Mouse (Mus musculus) liver, embryonic 14.5 days (tissue): ENCODE results near the gene Mpp3. TPM values are rescaled to one million over a fixed set of nuclear protein-coding genes. Genes with fewer than 3 reads are reported as not detected.

Experiments
- ATAC-seq: fragments of 200-750 bp; cut with Nextera tagmentation; 2 replicates; pipeline ENCODE4 v1.8.0; 2017; ENCODE audit warnings: moderate number of reproducible peaks, mild to moderate bottlenecking, moderate library complexity; ENCODE audit not compliant: insufficient read depth
- DNase-seq, 3 experiments: peaks; one replicate each; pipeline ENCODE4 v3.0.0-alpha.2; 2012 to 2013; ENCODE audit warnings: low read depth in 3 of 3, low spot score in 3 of 3
- H3K27ac ChIP-seq: fragments of 300-500 bp; sonication (generic); 2 replicates; pipeline ENCODE4 v1.5.1; 2014; ENCODE audit warnings: moderate library complexity, mild to moderate bottlenecking, control low read depth, inconsistent platforms
- H3K27me3 ChIP-seq: fragments of 300-500 bp; sonication (generic); 2 replicates; pipeline ENCODE4 v1.6.1; 2014; ENCODE audit warnings: mild to moderate bottlenecking, low read length, moderate library complexity; ENCODE audit not compliant: control insufficient read depth, insufficient read depth
- H3K36me3 ChIP-seq: fragments of 300-500 bp; sonication (generic); replicated peaks from 2 replicates; pipeline ENCODE4 v1.6.1; 2014; ENCODE audit warnings: low read depth; ENCODE audit not compliant: control insufficient read depth, insufficient read depth
- H3K4me1 ChIP-seq, 2 experiments: fragments of 200-500 bp in 1 of 2; fragments of 300-500 bp in 1 of 2; sonication (generic) in 1 of 2; replicated peaks; 2 replicates each; pipeline ENCODE4 v1.6.1; 2012 to 2014; ENCODE audit warnings: antibody characterized with exemption in 1 of 2, inconsistent platforms in 1 of 2, low read length in 1 of 2; ENCODE audit not compliant: control insufficient read depth in 2 of 2, insufficient read depth in 2 of 2
- H3K4me2 ChIP-seq: fragments of 300-500 bp; sonication (generic); 2 replicates; pipeline ENCODE4 v1.6.1; 2014; ENCODE audit warnings: low read depth, mild to moderate bottlenecking, control low read depth, moderate library complexity
- H3K4me3 ChIP-seq, 2 experiments: fragments of 200-500 bp in 1 of 2; fragments of 300-500 bp in 1 of 2; sonication (generic) in 1 of 2; 2 replicates each; pipeline ENCODE4 v1.5.1; 2012 to 2014; ENCODE audit warnings: low read depth in 2 of 2, low read length in 2 of 2, mild to moderate bottlenecking in 2 of 2, control low read depth in 1 of 2, inconsistent platforms in 1 of 2, moderate library complexity in 1 of 2; ENCODE audit not compliant: insufficient read depth in 1 of 2
- H3K9ac ChIP-seq: fragments of 300-500 bp; sonication (generic); replicated peaks from 2 replicates; pipeline ENCODE4 v1.6.1; 2014; ENCODE audit warnings: mild to moderate bottlenecking, control low read depth, moderate library complexity
- H3K9me3 ChIP-seq: fragments of 300-500 bp; sonication (generic); 2 replicates; pipeline ENCODE4 v1.6.1; 2016; ENCODE audit warnings: low read length, mixed read lengths; ENCODE audit not compliant: control insufficient read depth
- CTCF ChIP-seq: IDR thresholded peaks from 2 replicates; pipeline ENCODE4 v1.5.1; 2016; ENCODE audit warnings: antibody characterized with exemption, low read depth, control low read depth
- EP300 ChIP-seq: IDR thresholded peaks from 2 replicates; pipeline ENCODE4 v1.6.1; 2016; ENCODE audit warnings: antibody characterized with exemption, low read depth
- WGBS: fragments of 180-500 bp; shearing (Covaris S2); extraction: QIAGEN DNeasy Blood & Tissue Kit; methylation state at CpG from one replicate; pipeline ENCODE4 v1.1.7; 2014; ENCODE audit not compliant: insufficient replicate concordance; 5-methylcytosine and 5-hydroxymethylcytosine counted together
- polyA plus RNA-seq, 2 experiments: library from polyadenylated mRNA; depleted of rRNA in 1 of 2; stranded (reverse) in 1 of 2; unstranded in 1 of 2; fragments of >200 nt; fragmentation: Nextera tagmentation in 1 of 2; extraction: Ambion mirVana in 1 of 2; gene quantifications; 2 replicates each; pipeline versions ENCODE4 v1.2.1 to v1.2.3; 2012 to 2014

The Mpp3 gene
- polyA plus RNA-seq, 2 experiments, result 0.21 TPM; not detected in 1

DNA sequence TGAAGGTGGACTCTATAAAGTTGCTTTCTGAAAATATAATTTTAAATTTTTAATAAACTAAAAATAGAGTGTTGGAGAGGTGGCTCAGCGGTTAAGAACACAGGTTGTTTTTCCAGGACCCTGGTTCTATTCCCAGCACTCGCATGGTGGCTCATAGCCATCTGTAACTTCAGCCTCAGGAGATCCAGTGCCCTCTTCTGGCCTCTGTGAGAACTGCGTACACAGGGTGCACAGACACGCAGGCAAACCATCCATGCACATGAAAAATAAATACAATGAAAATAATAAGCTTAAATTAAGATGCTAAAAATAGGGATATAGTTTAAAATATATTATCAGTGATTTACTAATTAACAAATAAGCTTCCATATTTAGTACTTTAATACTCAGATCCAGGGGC lies 12.4 kb upstream of the Mpp3 start:
- ATAC-seq, result no peak
- Histone ChIP-seq H3K27ac (no peak overlapping the region), H3K4me3 (no peak overlapping the region), H3K9me3 (no peaks in the 10 kb centered on the region), H3K9ac (no peak overlapping the region), H3K4me1 (no peaks in the 10 kb centered on the region), H3K36me3 (no peaks in the 10 kb centered on the region), H3K4me2 (no peak overlapping the region), H3K27me3 (no peaks in the 10 kb centered on the region; the same call in 1 of the 2 replicates)
- WGBS, result 61% methylated on average over 4 of the region's 4 CpGs
- peak; percentile 30; the same call in 1 of the 2 replicates for TF ChIP-seq CTCF
- TF ChIP-seq EP300, result no peak
- no peak for DNase-seq

DNA sequence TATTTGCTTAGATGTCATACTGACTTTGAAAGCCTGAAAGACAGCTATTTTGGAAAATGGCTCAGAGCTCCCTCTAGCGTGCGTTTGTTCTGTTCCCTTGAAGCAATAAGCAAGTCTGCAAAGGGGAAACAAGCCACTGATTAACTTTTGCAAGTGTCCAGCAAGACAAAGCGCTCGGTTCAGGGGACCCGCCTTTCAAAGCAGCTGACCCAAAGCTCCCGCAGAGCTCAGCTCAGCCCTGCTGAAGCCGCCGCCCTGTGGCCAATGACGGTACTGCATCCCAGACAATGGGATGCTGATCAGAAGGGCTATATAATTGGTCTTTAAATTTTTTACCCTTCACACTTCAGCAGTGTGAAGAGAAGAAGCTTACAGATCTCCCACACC lies 11.9 kb upstream of the Mpp3 start:
- Histone ChIP-seq H3K4me1 (no peaks in the 10 kb centered on the region), H3K4me2 (no peak overlapping the region), H3K9ac (no peak overlapping the region), H3K27me3 (no peaks in the 10 kb centered on the region; the same call in 1 of the 2 replicates), H3K27ac (no peak overlapping the region), H3K4me3 (no peak overlapping the region), H3K36me3 (no peaks in the 10 kb centered on the region), H3K9me3 (no peaks in the 10 kb centered on the region)
- WGBS, result under 1% methylated on average over 9 of the region's 9 CpGs
- ATAC-seq, result peak; percentile 43; the same call in 1 of the 2 replicates
- peak; percentile 55 to 60 (median 55) for DNase-seq
- TF ChIP-seq EP300, result no peak
- TF ChIP-seq CTCF, result peak; percentile 96

DNA sequence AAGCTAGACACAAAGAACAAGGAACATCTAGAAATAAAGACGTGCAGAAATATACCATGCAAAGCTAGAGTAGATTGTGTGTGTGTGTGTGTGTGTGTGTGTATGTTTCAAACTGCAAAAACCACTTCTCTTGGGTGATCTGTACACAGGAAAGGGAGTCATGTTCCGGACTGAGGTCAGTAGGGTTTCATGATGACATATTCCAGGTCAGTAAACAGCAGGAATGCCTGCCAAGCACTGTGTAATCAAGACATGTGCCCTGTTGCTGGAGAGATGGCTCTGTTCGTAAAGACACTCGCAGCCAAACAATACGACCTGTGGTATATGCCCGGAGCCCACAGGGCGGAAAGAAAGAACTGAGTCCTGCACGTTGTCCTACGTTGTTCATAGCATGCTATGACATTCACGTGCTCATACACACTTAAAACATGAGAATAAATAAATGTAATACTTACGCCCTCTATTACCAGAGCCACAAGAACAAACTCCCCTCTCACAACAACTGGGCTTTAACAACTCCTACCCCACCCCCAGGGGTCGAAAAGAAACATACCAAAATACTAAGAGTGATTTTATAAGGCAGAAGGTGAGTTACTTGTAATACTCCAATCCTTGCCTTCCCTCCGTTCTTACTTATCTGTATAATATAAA lies 11.4 kb upstream of the Mpp3 start:
- H3K4me2 ChIP-seq, result no peak overlapping the region
- H3K4me1 ChIP-seq, result no peaks in the 10 kb centered on the region
- no peak for ATAC-seq
- TF ChIP-seq CTCF (no peak), EP300 (no peak)
- no peaks in the 10 kb centered on the region for H3K36me3 ChIP-seq
- no peaks in the 10 kb centered on the region for H3K9me3 ChIP-seq
- no peak overlapping the region for H3K27ac ChIP-seq
- 60% methylated on average over 13 of the region's 13 CpGs for WGBS
- no peaks in the 10 kb centered on the region; the same call in 1 of the 2 replicates for H3K27me3 ChIP-seq
- DNase-seq, result no peak
- no peak overlapping the region for H3K9ac ChIP-seq
- no peak overlapping the region for H3K4me3 ChIP-seq

GRCm38 (mm10) chr11:102037789-102038188 lies 9.5 kb upstream of the Mpp3 start:
- H3K4me2 ChIP-seq, result no peak overlapping the region
- TF ChIP-seq CTCF (no peak), EP300 (no peak)
- no peaks in the 10 kb centered on the region for H3K36me3 ChIP-seq
- no peak overlapping the region for H3K4me3 ChIP-seq
- no peak overlapping the region for H3K27ac ChIP-seq
- no peak overlapping the region for H3K9ac ChIP-seq
- H3K4me1 ChIP-seq, result no peaks in the 10 kb centered on the region
- DNase-seq, result no peak
- no peaks in the 10 kb centered on the region; the same call in 1 of the 2 replicates for H3K27me3 ChIP-seq
- no peaks in the 10 kb centered on the region for H3K9me3 ChIP-seq
- no peak for ATAC-seq
- 67% methylated on average over 6 of the region's 6 CpGs for whole genome bisulfite sequencing

DNA sequence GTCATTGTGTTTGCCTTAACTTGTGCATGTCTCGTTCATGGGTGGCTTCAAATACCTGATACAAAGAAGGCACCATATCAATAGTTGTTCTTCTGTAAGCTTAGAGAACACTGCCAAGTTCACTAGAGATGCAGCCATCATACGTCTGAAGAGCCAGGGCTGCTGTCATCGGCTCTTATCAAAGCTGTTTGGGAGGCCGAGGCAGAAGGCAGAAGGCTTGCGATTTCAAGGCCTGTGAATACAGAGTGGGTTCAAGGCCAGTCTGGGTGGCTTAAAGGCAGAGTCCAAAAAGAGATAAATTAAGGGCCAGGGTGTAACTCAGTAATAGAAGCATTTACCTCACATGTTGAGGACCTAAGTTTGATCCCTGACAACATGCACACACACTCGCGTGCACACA lies 8.1 kb upstream of the Mpp3 start:
- Histone ChIP-seq H3K36me3 (no peaks in the 10 kb centered on the region), H3K4me2 (no peak overlapping the region), H3K9ac (no peak overlapping the region), H3K9me3 (no peaks in the 10 kb centered on the region), H3K4me1 (no peaks in the 10 kb centered on the region), H3K27ac (no peak overlapping the region), H3K4me3 (no peak overlapping the region), H3K27me3 (no peaks in the 10 kb centered on the region; the same call in 1 of the 2 replicates)
- TF ChIP-seq CTCF (no peak), EP300 (no peak)
- 52% methylated on average over 7 of the region's 7 CpGs for WGBS
- DNase-seq (no peak), ATAC-seq (no peak)
